Mouse (Mus musculus): ENCODE results near the gene Iah1. TPM values are rescaled to one million over a fixed set of nuclear protein-coding genes. Genes with fewer than 3 reads are reported as not detected.

Gene Iah1
- polyA plus RNA-seq, 1 experiment: 63.7 TPM

GRCm38 (mm10) chr12:21318143-21318895 is 2.1 kb downstream of the Iah1 start:
- Histone ChIP-seq H3K27me3 (ENCODE audit: control insufficient read depth, insufficient read depth, low read length) (no peaks in the 10 kb centered on the region), H3K4me1 (ENCODE audit: control insufficient read depth, insufficient read depth, insufficient read length, low read length) (peaks cover 2% of the 10 kb centered on the region; the same call in 1 of the 2 replicates), H3K27ac (ENCODE audit: insufficient read depth, low read depth, low read length) (no peak overlapping the region), H3K4me3 (ENCODE audit: low read depth, low read length) (no peak overlapping the region), H3K36me3 (ENCODE audit: control insufficient read depth, insufficient read depth, low read length) (peaks cover 30% of the 10 kb centered on the region)
- 84% methylated on average over 12 of the region's 12 CpGs for WGBS
- TF ChIP-seq POLR2A (IDR thresholded peaks at IDR 0.05; ENCODE audit: low read depth, low read length): no peak
- TF ChIP-seq CTCF (IDR thresholded peaks at IDR 0.05; ENCODE audit: extremely low read depth, insufficient read length, insufficient replicate concordance, low read depth, low read length): peak; percentile 83; the same call in 1 of the 2 replicates

- Histone ChIP-seq H3K4me3 (ENCODE audit: low read depth, low read length) (no peak overlapping the region), H3K4me1 (ENCODE audit: control insufficient read depth, insufficient read depth, insufficient read length, low read length) (peaks cover 2% of the 10 kb centered on the region; the same call in 1 of the 2 replicates), H3K36me3 (ENCODE audit: control insufficient read depth, insufficient read depth, low read length) (peaks cover 35% of the 10 kb centered on the region), H3K27me3 (ENCODE audit: control insufficient read depth, insufficient read depth, low read length) (no peaks in the 10 kb centered on the region), H3K27ac (ENCODE audit: insufficient read depth, low read depth, low read length) (no peak overlapping the region)
- no peak for TF ChIP-seq POLR2A (IDR thresholded peaks at IDR 0.05; ENCODE audit: low read depth, low read length)
- no peak for TF ChIP-seq CTCF (IDR thresholded peaks at IDR 0.05; ENCODE audit: extremely low read depth, insufficient read length, insufficient replicate concordance, low read depth, low read length)
- WGBS: 59% methylated on average over 4 of the region's 4 CpGs
Measured at GRCm38 (mm10) chr12:21320317-21320716, 4.1 kb downstream of the Iah1 start.

- no peak overlapping the region for H3K4me3 ChIP-seq (ENCODE audit: low read depth, low read length)
- 85% methylated on average over 9 of the region's 9 CpGs for WGBS
- H3K27ac ChIP-seq (ENCODE audit: insufficient read depth, low read depth, low read length): no peak overlapping the region
- no peak for TF ChIP-seq CTCF (IDR thresholded peaks at IDR 0.05; ENCODE audit: extremely low read depth, insufficient read length, insufficient replicate concordance, low read depth, low read length)
- TF ChIP-seq POLR2A (IDR thresholded peaks at IDR 0.05; ENCODE audit: low read depth, low read length): no peak
- peaks cover 2% of the 10 kb centered on the region; the same call in 1 of the 2 replicates for H3K4me1 ChIP-seq (ENCODE audit: control insufficient read depth, insufficient read depth, insufficient read length, low read length)
- H3K36me3 ChIP-seq (ENCODE audit: control insufficient read depth, insufficient read depth, low read length): peaks cover 41% of the 10 kb centered on the region
- H3K27me3 ChIP-seq (ENCODE audit: control insufficient read depth, insufficient read depth, low read length): no peaks in the 10 kb centered on the region
Measured at GRCm38 (mm10) chr12:21321170-21321569, 5.0 kb downstream of the Iah1 start.

GRCm38 (mm10) chr12:21322296-21322695 is 6.1 kb downstream of the Iah1 start:
- H3K27ac ChIP-seq (ENCODE audit: insufficient read depth, low read depth, low read length): no peak overlapping the region
- TF ChIP-seq POLR2A (IDR thresholded peaks at IDR 0.05; ENCODE audit: low read depth, low read length) (no peak), CTCF (IDR thresholded peaks at IDR 0.05; ENCODE audit: extremely low read depth, insufficient read length, insufficient replicate concordance, low read depth, low read length) (no peak)
- no peaks in the 10 kb centered on the region for H3K4me1 ChIP-seq (ENCODE audit: control insufficient read depth, insufficient read depth, insufficient read length, low read length)
- WGBS: 82% methylated on average over 4 of the region's 4 CpGs
- peaks cover 48% of the 10 kb centered on the region for H3K36me3 ChIP-seq (ENCODE audit: control insufficient read depth, insufficient read depth, low read length)
- no peaks in the 10 kb centered on the region for H3K27me3 ChIP-seq (ENCODE audit: control insufficient read depth, insufficient read depth, low read length)
- H3K4me3 ChIP-seq (ENCODE audit: low read depth, low read length): no peak overlapping the region

GRCm38 (mm10) chr12:21322856-21323255 is 6.7 kb downstream of the Iah1 start:
- no peak for TF ChIP-seq CTCF (IDR thresholded peaks at IDR 0.05; ENCODE audit: extremely low read depth, insufficient read length, insufficient replicate concordance, low read depth, low read length)
- no peak for TF ChIP-seq POLR2A (IDR thresholded peaks at IDR 0.05; ENCODE audit: low read depth, low read length)
- Histone ChIP-seq H3K4me3 (ENCODE audit: low read depth, low read length) (no peak overlapping the region), H3K36me3 (ENCODE audit: control insufficient read depth, insufficient read depth, low read length) (peaks cover 51% of the 10 kb centered on the region), H3K27me3 (ENCODE audit: control insufficient read depth, insufficient read depth, low read length) (no peaks in the 10 kb centered on the region), H3K4me1 (ENCODE audit: control insufficient read depth, insufficient read depth, insufficient read length, low read length) (no peaks in the 10 kb centered on the region), H3K27ac (ENCODE audit: insufficient read depth, low read depth, low read length) (no peak overlapping the region)
- WGBS: 88% methylated on average over 9 of the region's 9 CpGs

- TF ChIP-seq POLR2A (IDR thresholded peaks at IDR 0.05; ENCODE audit: low read depth, low read length): no peak
- no peak for TF ChIP-seq CTCF (IDR thresholded peaks at IDR 0.05; ENCODE audit: extremely low read depth, insufficient read length, insufficient replicate concordance, low read depth, low read length)
- Histone ChIP-seq H3K4me3 (ENCODE audit: low read depth, low read length) (no peak overlapping the region), H3K27ac (ENCODE audit: insufficient read depth, low read depth, low read length) (no peak overlapping the region), H3K27me3 (ENCODE audit: control insufficient read depth, insufficient read depth, low read length) (no peaks in the 10 kb centered on the region), H3K36me3 (ENCODE audit: control insufficient read depth, insufficient read depth, low read length) (peaks cover 57% of the 10 kb centered on the region), H3K4me1 (ENCODE audit: control insufficient read depth, insufficient read depth, insufficient read length, low read length) (no peaks in the 10 kb centered on the region)
- WGBS: 70% methylated on average over 5 of the region's 5 CpGs
Measured at GRCm38 (mm10) chr12:21324101-21324500, 7.9 kb downstream of the Iah1 start.

GRCm38 (mm10) chr12:21325266-21325665 is 9.1 kb downstream of the Iah1 start:
- no peak overlapping the region for H3K27ac ChIP-seq (ENCODE audit: insufficient read depth, low read depth, low read length)
- no peaks in the 10 kb centered on the region for H3K27me3 ChIP-seq (ENCODE audit: control insufficient read depth, insufficient read depth, low read length)
- H3K4me3 ChIP-seq (ENCODE audit: low read depth, low read length): no peak overlapping the region
- peaks cover 66% of the 10 kb centered on the region for H3K36me3 ChIP-seq (ENCODE audit: control insufficient read depth, insufficient read depth, low read length)
- TF ChIP-seq CTCF (IDR thresholded peaks at IDR 0.05; ENCODE audit: extremely low read depth, insufficient read length, insufficient replicate concordance, low read depth, low read length) (no peak), POLR2A (IDR thresholded peaks at IDR 0.05; ENCODE audit: low read depth, low read length) (no peak)
- no peaks in the 10 kb centered on the region for H3K4me1 ChIP-seq (ENCODE audit: control insufficient read depth, insufficient read depth, insufficient read length, low read length)
- WGBS: 92% methylated on average over 8 of the region's 8 CpGs

Measured in small intestine, adult 2 months (tissue).